Mouse (Mus musculus): ENCODE measurements around the gene Rmdn2.

- TF ChIP-seq CTCF (conservative IDR thresholded peaks at IDR 0.05; ENCODE audit: low read length), result no peak
- no peak for TF ChIP-seq POU5F1 (IDR thresholded peaks at IDR 0.05; ENCODE audit: borderline replicate concordance, low read length)
- TF ChIP-seq NANOG (IDR thresholded peaks at IDR 0.05; ENCODE audit: borderline replicate concordance, low read length), result no peak
Measured at GRCm38 (mm10) chr17:79609697-79610096, 2.0 kb upstream of the Rmdn2 start.
